Mouse (Mus musculus) olfactory bulb, adult 2 months (tissue): Measurements from ENCODE around the gene Emc10.

Experiments used
- CTCF ChIP-seq: fragments of 200-500 bp; IDR thresholded peaks from 2 replicates; pipeline ENCODE4 v1.5.1; 2012; ENCODE audit warnings: low read depth, mild to moderate bottlenecking, low read length, moderate library complexity; ENCODE audit not compliant: insufficient read depth
- POLR2A ChIP-seq: fragments of 200-500 bp; IDR thresholded peaks from 2 replicates; pipeline ENCODE4 v1.6.1; 2012; ENCODE audit warnings: mild to moderate bottlenecking, low read depth, low read length, moderate library complexity; ENCODE audit not compliant: insufficient read depth

DNA sequence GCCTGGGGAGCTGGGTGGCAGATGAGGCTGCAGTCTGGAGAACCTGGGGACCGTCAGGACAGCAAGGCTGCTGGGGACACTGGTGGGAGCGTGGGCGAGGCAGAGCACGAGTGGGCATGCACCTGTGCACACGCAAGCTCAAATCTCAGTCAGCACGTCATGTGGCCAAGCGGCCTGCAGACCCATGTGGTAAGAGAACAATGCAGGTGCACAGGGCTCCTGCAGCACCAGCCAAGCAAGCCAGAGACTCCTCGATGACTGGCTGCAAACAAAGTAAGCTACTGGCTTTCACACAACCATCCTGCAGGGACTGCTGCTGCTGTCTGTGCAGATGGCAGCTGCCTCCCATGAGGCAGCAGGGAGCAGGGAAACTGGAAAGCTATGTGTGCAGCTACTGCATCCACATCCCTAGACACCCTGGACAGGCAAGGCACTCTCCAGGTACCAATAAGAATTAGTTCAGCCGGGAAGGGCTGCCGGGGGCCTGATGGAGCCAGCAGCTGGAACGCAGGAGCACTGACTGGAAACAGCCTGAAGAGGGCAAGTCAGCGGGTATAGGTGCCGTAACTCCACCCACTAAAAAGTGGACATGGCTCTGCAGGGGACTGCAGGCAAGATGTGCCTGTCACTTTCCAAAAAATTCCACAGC lies 9.3 kb downstream of the Emc10 start:
- TF ChIP-seq CTCF (no peak), POLR2A (no peak)
